Mouse (Mus musculus): ENCODE measurements around the gene Ndfip2. TPM values are rescaled to one million over a fixed set of nuclear protein-coding genes. Genes with fewer than 3 reads are reported as not detected.
A peak's percentile ranks its signal among the peaks of the same experiment; 100 is the strongest.

Gene Ndfip2
- total and polyA plus RNA-seq, 2 experiments from 2014 or later = 39.2 to 67.7 TPM

DNA sequence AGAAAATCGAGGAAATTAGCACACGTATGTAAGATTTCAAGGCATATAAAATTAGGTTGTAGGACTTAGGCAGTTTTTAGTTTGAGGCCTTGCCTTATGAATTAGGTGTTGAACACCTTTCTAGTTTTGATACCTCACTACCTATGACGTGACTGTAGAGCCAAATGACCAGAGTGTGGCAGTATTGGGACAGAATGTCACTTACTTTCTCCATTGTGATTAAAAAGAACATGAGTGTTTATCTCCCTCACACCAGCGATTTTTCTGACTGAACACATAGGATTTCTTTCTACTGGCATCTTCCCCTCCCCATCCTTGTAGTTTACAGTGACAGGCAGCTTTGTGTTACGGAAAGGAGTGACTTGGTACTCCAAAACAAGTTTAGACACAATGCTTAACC is 55.5 kb downstream of the Ndfip2 start:
- Histone ChIP-seq H3K4me2 (ENCODE audit: low read depth, low read length) (peak overlapping the region; percentile 50), H3K4me1 (ENCODE audit: control insufficient read depth, insufficient read depth) (no peaks in the 10 kb centered on the region), H3K9me3 (replicated peaks; ENCODE audit: control insufficient read depth, low read length) (no peaks in the 10 kb centered on the region), H3K9ac (replicated peaks; ENCODE audit: low read depth, low read length) (peak overlapping the region; percentile 24; the same call in 1 of the 2 replicates), H3K4me3 (ENCODE audit: low read depth, low read length) (no peak overlapping the region), H3K27me3 (ENCODE audit: control insufficient read depth, insufficient read depth, low read length) (no peaks in the 10 kb centered on the region), H3K36me3 (replicated peaks; ENCODE audit: control insufficient read depth, insufficient read depth, low read length) (peaks cover 7% of the 10 kb centered on the region), H3K27ac (ENCODE audit: low read depth) (no peak overlapping the region)
- peak; percentile 68 for TF ChIP-seq CTCF (IDR thresholded peaks at IDR 0.05; ENCODE audit: low read depth)
- TF ChIP-seq EP300 (IDR thresholded peaks at IDR 0.05; ENCODE audit: low read depth) = no peak
- WGBS = 30% methylated on average over 5 of the region's 5 CpGs
- ATAC-seq (ENCODE audit: insufficient read depth, low read depth) (peak; percentile 57; the same call in 1 of the 2 replicates), DNase-seq (ENCODE audit: low spot score) (peak; percentile 65)

DNA sequence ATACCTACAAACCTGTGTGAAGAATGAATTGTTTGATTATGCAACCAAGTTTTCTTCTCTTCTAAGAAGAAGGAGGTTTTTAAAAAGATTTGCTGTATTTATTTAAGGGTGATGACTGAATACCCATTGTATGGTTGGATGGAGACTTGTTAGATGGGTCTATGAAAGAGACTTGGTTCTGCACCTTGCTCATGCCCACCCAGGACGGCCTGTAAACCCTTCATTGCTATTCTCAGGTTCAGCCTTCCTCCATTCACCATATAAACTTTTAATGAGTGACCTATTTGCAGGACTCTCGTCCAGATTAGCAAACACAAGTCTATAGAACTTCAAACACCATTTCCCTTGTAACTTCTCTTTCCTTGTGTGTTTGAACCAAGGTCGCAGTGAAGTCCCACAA is 63.3 kb downstream of the Ndfip2 start:
- WGBS = 87% methylated on average over 3 of the region's 3 CpGs
- ATAC-seq (ENCODE audit: insufficient read depth, low read depth) = no peak
- DNase-seq (ENCODE audit: low spot score) = no peak
- Histone ChIP-seq H3K4me1 (ENCODE audit: control insufficient read depth, insufficient read depth) (no peaks in the 10 kb centered on the region), H3K4me2 (ENCODE audit: low read depth, low read length) (no peak overlapping the region), H3K9ac (replicated peaks; ENCODE audit: low read depth, low read length) (no peak overlapping the region), H3K27me3 (ENCODE audit: control insufficient read depth, insufficient read depth, low read length) (no peaks in the 10 kb centered on the region), H3K27ac (ENCODE audit: low read depth) (no peak overlapping the region), H3K9me3 (replicated peaks; ENCODE audit: control insufficient read depth, low read length) (no peaks in the 10 kb centered on the region), H3K36me3 (replicated peaks; ENCODE audit: control insufficient read depth, insufficient read depth, low read length) (no peaks in the 10 kb centered on the region), H3K4me3 (ENCODE audit: low read depth, low read length) (no peak overlapping the region)
- TF ChIP-seq CTCF (IDR thresholded peaks at IDR 0.05; ENCODE audit: low read depth) = no peak
- no peak for TF ChIP-seq EP300 (IDR thresholded peaks at IDR 0.05; ENCODE audit: low read depth)

DNA sequence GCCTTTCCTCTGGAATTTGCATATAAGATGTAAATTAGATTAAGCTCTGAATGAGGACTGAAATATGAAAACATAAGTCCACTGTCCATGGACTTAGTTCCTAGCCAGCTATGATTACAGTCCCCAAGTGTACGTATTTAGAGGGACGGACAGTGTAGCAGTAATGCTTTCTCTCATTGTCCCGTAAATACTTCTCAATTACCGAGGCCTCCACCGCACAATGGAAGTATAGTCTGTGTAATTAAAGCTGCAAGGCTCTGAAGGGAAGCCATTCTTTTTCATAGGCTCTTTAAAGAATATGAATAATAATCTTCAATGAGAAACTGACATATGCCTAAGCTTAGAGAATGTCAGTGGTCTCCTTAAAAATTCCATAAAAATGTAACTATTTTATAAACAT is 64.5 kb downstream of the Ndfip2 start:
- ATAC-seq (ENCODE audit: insufficient read depth, low read depth) (no peak), DNase-seq (ENCODE audit: low spot score) (no peak)
- TF ChIP-seq CTCF (IDR thresholded peaks at IDR 0.05; ENCODE audit: low read depth) (no peak), EP300 (IDR thresholded peaks at IDR 0.05; ENCODE audit: low read depth) (no peak)
- no peaks in the 10 kb centered on the region for H3K36me3 ChIP-seq (replicated peaks; ENCODE audit: control insufficient read depth, insufficient read depth, low read length)
- H3K4me1 ChIP-seq (ENCODE audit: control insufficient read depth, insufficient read depth) = no peaks in the 10 kb centered on the region
- no peak overlapping the region for H3K27ac ChIP-seq (ENCODE audit: low read depth)
- 94% methylated on average over 5 of the region's 5 CpGs for WGBS
- H3K27me3 ChIP-seq (ENCODE audit: control insufficient read depth, insufficient read depth, low read length) = no peaks in the 10 kb centered on the region
- H3K4me3 ChIP-seq (ENCODE audit: low read depth, low read length) = no peak overlapping the region
- H3K9ac ChIP-seq (replicated peaks; ENCODE audit: low read depth, low read length) = no peak overlapping the region
- H3K9me3 ChIP-seq (replicated peaks; ENCODE audit: control insufficient read depth, low read length) = no peaks in the 10 kb centered on the region
- no peak overlapping the region for H3K4me2 ChIP-seq (ENCODE audit: low read depth, low read length)

- no peaks in the 10 kb centered on the region for H3K9me3 ChIP-seq (replicated peaks; ENCODE audit: control insufficient read depth, low read length)
- H3K27me3 ChIP-seq (ENCODE audit: control insufficient read depth, insufficient read depth, low read length) = no peaks in the 10 kb centered on the region
- WGBS = 92% methylated on average over 9 of the region's 9 CpGs
- DNase-seq (ENCODE audit: low spot score) (no peak), ATAC-seq (ENCODE audit: insufficient read depth, low read depth) (no peak)
- H3K4me2 ChIP-seq (ENCODE audit: low read depth, low read length) = no peak overlapping the region
- TF ChIP-seq EP300 (IDR thresholded peaks at IDR 0.05; ENCODE audit: low read depth) = no peak
- TF ChIP-seq CTCF (IDR thresholded peaks at IDR 0.05; ENCODE audit: low read depth) = no peak
- no peaks in the 10 kb centered on the region for H3K4me1 ChIP-seq (ENCODE audit: control insufficient read depth, insufficient read depth)
- H3K27ac ChIP-seq (ENCODE audit: low read depth) = no peak overlapping the region
- no peaks in the 10 kb centered on the region for H3K36me3 ChIP-seq (replicated peaks; ENCODE audit: control insufficient read depth, insufficient read depth, low read length)
- H3K9ac ChIP-seq (replicated peaks; ENCODE audit: low read depth, low read length) = no peak overlapping the region
- no peak overlapping the region for H3K4me3 ChIP-seq (ENCODE audit: low read depth, low read length)
These were observed 65.1 kb downstream of the Ndfip2 start for GRCm38 (mm10) chr14:105323448-105323847.

DNA sequence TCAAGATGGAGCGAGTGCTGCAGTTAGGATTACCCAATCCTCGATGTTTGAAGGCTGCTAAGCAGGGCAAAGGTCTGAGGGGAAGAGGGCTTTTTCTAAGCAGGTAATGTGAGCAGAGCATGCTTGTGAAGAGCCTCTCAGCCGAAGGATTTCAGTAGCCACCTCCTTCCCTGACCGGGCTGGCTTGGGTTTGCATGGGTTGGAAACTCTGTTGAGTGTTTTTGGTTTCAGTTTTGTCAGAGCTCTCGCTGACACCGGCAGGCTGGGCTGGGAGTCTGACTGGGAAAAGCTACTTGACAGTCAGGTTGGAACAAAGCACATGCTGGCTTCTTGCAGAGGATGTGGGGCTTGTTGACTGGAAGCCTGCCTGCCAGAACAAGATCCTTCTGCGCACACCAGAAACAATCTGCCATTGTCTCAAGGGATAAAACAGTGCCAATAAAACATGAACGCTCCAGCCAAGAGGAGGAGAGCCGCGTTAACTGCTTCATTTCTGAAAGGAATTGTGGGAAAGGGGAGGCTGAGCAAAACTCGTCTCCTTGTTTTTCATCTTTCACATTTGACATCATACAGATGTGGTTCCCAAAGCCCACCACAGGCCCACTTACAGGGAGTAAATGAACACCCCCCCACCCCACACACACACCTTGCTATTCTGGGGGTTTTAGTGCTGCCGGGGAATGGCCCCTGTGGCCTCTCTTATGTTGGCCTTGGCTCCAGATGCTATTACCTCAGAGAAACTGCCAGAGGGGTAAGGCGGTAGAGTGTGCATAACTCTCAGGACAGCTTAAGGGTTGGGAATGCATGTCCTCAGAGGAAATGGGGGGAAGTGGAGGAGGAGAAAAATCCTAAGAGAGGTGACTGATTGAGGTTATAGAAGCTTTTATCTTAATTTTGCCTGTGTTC is 70.3 kb downstream of the Ndfip2 start:
- no peaks in the 10 kb centered on the region for H3K27me3 ChIP-seq (ENCODE audit: control insufficient read depth, insufficient read depth, low read length)
- peak overlapping the region; percentile 51 for H3K4me3 ChIP-seq (ENCODE audit: low read depth, low read length)
- H3K27ac ChIP-seq (ENCODE audit: low read depth) = peak overlapping the region; percentile 82
- DNase-seq (ENCODE audit: low spot score) (peak; percentile 91), ATAC-seq (ENCODE audit: insufficient read depth, low read depth) (peak; percentile 87)
- peaks cover 12% of the 10 kb centered on the region; the same call in 1 of the 2 replicates for H3K4me1 ChIP-seq (ENCODE audit: control insufficient read depth, insufficient read depth)
- WGBS = 4% methylated on average over 13 of the region's 13 CpGs
- TF ChIP-seq CTCF (IDR thresholded peaks at IDR 0.05; ENCODE audit: low read depth) (no peak), EP300 (IDR thresholded peaks at IDR 0.05; ENCODE audit: low read depth) (peak; percentile 36; the same call in 1 of the 2 replicates)
- H3K9me3 ChIP-seq (replicated peaks; ENCODE audit: control insufficient read depth, low read length) = no peaks in the 10 kb centered on the region
- no peaks in the 10 kb centered on the region for H3K36me3 ChIP-seq (replicated peaks; ENCODE audit: control insufficient read depth, insufficient read depth, low read length)
- peak overlapping the region; percentile 58 for H3K9ac ChIP-seq (replicated peaks; ENCODE audit: low read depth, low read length)
- peak overlapping the region; percentile 71 for H3K4me2 ChIP-seq (ENCODE audit: low read depth, low read length)

All from heart, postnatal 0 days (tissue).